Mouse (Mus musculus): Measurements from ENCODE around the gene Mrpl4. TPM values are rescaled to one million over a fixed set of nuclear protein-coding genes. Genes with fewer than 3 reads are reported as not detected.

Gene Mrpl4
- polyA plus RNA-seq, 1 experiment from 2014 or later: 139 TPM

DNA sequence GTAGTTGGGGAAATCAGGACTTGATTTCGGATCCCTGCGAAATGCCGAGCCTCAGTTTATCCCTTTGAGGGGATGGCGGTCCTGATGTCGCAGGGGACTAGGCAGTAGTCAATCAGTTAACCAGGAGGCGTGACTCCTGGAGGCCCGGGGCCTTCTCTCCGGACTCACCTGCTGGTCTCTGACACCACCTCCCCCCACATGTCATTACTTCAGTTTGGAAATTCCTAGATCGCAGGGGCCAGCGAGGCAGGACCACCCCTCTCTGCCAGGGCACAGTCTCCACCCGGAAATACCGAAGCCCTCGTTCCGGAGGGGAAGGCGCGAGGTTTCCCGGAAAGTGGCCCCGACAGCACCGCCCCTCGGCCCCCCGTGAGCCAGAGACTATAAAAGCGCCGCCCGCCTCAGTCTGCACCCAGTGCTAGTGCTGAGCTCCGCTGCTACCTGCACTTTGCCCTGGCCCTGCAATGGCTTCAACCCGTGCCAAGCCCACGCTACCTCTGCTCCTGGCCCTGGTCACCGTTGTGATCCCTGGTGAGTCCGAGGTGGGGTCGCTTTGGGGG, 13.1 kb downstream of the Mrpl4 start, which contains the start of gene Icam1:
Gene Icam1, plus strand, starts transcription at position 415 of the 560 bp plus-strand sequence.
- 1% methylated on average over 30 of the region's 30 CpGs for WGBS
- no peak within 1 kb of the TSS for H3K27ac ChIP-seq (replicated peaks; ENCODE audit: low read depth, low read length)
- H3K27me3 ChIP-seq (ENCODE audit: control insufficient read depth, insufficient read depth, low read length): peaks cover 30% of the 10 kb centered on the region

DNA sequence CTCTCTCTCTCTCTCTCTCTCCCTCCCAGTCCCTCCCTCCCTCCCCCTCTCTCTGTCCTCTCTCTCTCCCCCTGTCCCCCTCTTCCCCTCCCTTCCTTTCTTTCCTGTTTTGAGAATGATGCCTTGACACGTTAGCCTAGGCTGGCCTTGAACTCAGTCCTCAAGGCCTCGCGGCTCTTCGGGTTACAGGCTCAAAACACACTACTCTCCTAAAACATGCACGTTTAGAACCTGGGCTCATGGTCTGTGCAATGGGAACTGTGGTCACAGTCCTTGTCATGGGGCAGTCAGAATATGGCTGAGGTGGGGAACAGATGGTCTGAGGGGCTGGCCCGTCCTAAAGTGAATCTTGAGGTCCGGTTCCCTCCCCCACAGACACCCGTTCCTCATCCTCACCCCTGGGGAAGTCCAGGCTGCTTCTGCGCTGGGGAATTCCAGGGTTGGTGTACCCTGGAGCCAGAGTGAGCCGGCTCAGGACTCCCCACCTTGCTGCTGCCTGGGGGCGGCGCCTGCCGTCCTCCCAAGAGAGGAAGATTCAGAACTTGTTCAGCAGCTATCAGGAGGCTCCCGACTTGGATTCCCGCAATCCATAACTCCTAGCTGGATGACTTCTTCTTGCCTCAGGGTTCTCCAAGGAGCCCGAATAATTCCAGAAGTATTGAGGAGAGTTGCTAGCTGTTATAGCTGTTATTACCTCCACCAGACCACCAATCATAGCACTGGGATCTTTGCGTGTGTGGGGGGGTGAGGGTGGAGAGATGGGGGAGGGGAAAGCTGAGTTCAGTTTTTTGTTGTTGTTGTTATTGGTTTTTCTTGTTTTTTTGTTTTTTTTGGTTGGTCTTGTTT, 14.0 kb downstream of the Mrpl4 start:
- DNase-seq (ENCODE audit: low spot score): no peak
- H3K27me3 ChIP-seq (ENCODE audit: control insufficient read depth, insufficient read depth, low read length): peaks cover 30% of the 10 kb centered on the region
- peak overlapping the region; percentile 23; the same call in 1 of the 2 replicates for H3K4me3 ChIP-seq (ENCODE audit: low read depth, low read length)
- H3K4me1 ChIP-seq (ENCODE audit: control insufficient read depth, insufficient read depth, low read length): no peaks in the 10 kb centered on the region; the same call in none of the 2 replicates
- no peak overlapping the region for H3K27ac ChIP-seq (replicated peaks; ENCODE audit: low read depth, low read length)
- H3K4me2 ChIP-seq (ENCODE audit: low read depth, low read length): no peak overlapping the region; the same call in 1 of the 2 replicates
- WGBS: 4% methylated on average over 17 of the region's 17 CpGs
- ATAC-seq (replicated peaks; ENCODE audit: insufficient number of reproducible peaks, low FRiP score, low TSS enrichment, low read depth): no peak
- H3K9me3 ChIP-seq (replicated peaks; ENCODE audit: control insufficient read depth, low read length): no peaks in the 10 kb centered on the region
- no peak overlapping the region for H3K9ac ChIP-seq (replicated peaks; ENCODE audit: low read length)
- H3K36me3 ChIP-seq (replicated peaks; ENCODE audit: control insufficient read depth, insufficient read depth, low read depth, low read length): no peaks in the 10 kb centered on the region

More for the DNA sequence above, 13.1 kb downstream of the Mrpl4 start, which contains the start of gene Icam1:
- Histone ChIP-seq H3K4me2 (ENCODE audit: low read depth, low read length) (peak within 1 kb of the TSS; percentile 30), H3K9ac (replicated peaks; ENCODE audit: low read length) (no peak within 1 kb of the TSS), H3K9me3 (replicated peaks; ENCODE audit: control insufficient read depth, low read length) (no peaks in the 10 kb centered on the region), H3K36me3 (replicated peaks; ENCODE audit: control insufficient read depth, insufficient read depth, low read depth, low read length) (no peaks in the 10 kb centered on the region), H3K4me1 (ENCODE audit: control insufficient read depth, insufficient read depth, low read length) (no peaks in the 10 kb centered on the region; the same call in none of the 2 replicates), H3K4me3 (ENCODE audit: low read depth, low read length) (peak within 1 kb of the TSS; percentile 23)
- DNase-seq (ENCODE audit: low spot score): no peak
- ATAC-seq (replicated peaks; ENCODE audit: insufficient number of reproducible peaks, low FRiP score, low TSS enrichment, low read depth): no peak

DNA sequence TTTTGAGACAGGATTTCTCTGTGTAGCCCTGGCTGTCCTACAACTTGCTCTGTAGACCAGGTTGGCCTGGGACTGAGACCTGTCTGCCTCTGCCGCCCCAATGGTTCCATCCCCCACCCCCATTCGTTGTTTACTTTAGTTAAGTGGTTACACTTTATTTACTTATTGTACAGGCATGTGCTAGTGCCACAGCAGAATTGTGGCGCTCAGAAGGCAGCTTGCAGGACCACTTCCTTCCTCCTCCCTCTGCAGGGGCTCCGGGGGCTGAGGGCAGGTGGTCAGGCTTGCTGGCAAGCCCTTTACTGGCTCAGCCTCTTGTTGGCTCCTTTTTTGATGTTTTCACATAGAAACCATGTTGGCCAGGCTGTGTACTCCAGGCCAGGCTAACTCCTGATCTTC, 14.6 kb downstream of the Mrpl4 start:
- Histone ChIP-seq H3K9ac (replicated peaks; ENCODE audit: low read length) (no peak overlapping the region), H3K4me2 (ENCODE audit: low read depth, low read length) (no peak overlapping the region), H3K36me3 (replicated peaks; ENCODE audit: control insufficient read depth, insufficient read depth, low read depth, low read length) (no peaks in the 10 kb centered on the region), H3K4me3 (ENCODE audit: low read depth, low read length) (no peak overlapping the region), H3K4me1 (ENCODE audit: control insufficient read depth, insufficient read depth, low read length) (no peaks in the 10 kb centered on the region; the same call in none of the 2 replicates), H3K27me3 (ENCODE audit: control insufficient read depth, insufficient read depth, low read length) (peaks cover 30% of the 10 kb centered on the region), H3K27ac (replicated peaks; ENCODE audit: low read depth, low read length) (no peak overlapping the region), H3K9me3 (replicated peaks; ENCODE audit: control insufficient read depth, low read length) (no peaks in the 10 kb centered on the region)
- WGBS: 28% methylated on average over 4 of the region's 4 CpGs
- DNase-seq (ENCODE audit: low spot score) (no peak), ATAC-seq (replicated peaks; ENCODE audit: insufficient number of reproducible peaks, low FRiP score, low TSS enrichment, low read depth) (no peak)

DNA sequence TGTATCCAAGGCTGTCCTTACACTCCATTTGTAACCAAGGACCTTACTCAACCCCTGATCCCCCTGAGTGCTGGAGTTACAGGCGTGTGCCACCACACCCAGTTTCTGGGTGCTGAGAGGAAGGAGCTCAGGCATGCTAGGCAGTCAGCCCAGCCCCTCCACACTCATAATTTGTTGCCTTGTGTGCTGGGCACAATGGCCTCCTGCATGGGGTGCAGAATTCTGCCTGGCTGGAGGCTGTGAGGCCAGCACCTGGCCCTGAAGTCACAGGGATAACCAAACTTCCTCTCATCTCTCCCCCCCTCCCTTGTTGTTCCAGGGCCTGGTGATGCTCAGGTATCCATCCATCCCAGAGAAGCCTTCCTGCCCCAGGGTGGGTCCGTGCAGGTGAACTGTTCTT, 16.1 kb downstream of the Mrpl4 start:
- Histone ChIP-seq H3K9ac (replicated peaks; ENCODE audit: low read length) (no peak overlapping the region), H3K4me2 (ENCODE audit: low read depth, low read length) (no peak overlapping the region), H3K4me3 (ENCODE audit: low read depth, low read length) (no peak overlapping the region), H3K9me3 (replicated peaks; ENCODE audit: control insufficient read depth, low read length) (no peaks in the 10 kb centered on the region), H3K4me1 (ENCODE audit: control insufficient read depth, insufficient read depth, low read length) (no peaks in the 10 kb centered on the region; the same call in none of the 2 replicates), H3K27ac (replicated peaks; ENCODE audit: low read depth, low read length) (no peak overlapping the region), H3K27me3 (ENCODE audit: control insufficient read depth, insufficient read depth, low read length) (peaks cover 30% of the 10 kb centered on the region), H3K36me3 (replicated peaks; ENCODE audit: control insufficient read depth, insufficient read depth, low read depth, low read length) (no peaks in the 10 kb centered on the region)
- no peak for ATAC-seq (replicated peaks; ENCODE audit: insufficient number of reproducible peaks, low FRiP score, low TSS enrichment, low read depth)
- 81% methylated on average over 2 of the region's 2 CpGs for WGBS
- DNase-seq (ENCODE audit: low spot score): no peak

DNA sequence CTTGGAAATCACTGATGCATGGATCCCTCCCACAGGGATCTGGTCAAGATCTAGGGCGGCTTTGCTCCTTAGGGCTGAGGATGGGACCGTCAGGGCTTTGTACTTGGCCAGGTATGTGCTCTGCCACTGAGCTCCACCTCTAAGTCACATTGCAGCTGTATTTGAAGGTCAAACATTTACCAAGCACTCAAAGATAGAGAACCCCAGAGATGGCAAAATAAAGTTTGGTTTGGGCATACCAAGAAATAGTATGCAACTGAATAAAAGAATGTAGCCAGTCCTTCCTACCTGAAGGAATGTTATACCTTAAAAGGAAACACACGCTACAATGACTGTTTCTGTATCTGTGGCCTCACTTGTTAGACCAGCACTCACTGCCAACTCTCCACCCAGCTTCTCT, 18.8 kb downstream of the Mrpl4 start:
- DNase-seq (ENCODE audit: low spot score): no peak
- Histone ChIP-seq H3K4me3 (ENCODE audit: low read depth, low read length) (no peak overlapping the region), H3K4me2 (ENCODE audit: low read depth, low read length) (no peak overlapping the region), H3K27me3 (ENCODE audit: control insufficient read depth, insufficient read depth, low read length) (peaks cover 13% of the 10 kb centered on the region), H3K36me3 (replicated peaks; ENCODE audit: control insufficient read depth, insufficient read depth, low read depth, low read length) (no peaks in the 10 kb centered on the region), H3K9me3 (replicated peaks; ENCODE audit: control insufficient read depth, low read length) (no peaks in the 10 kb centered on the region), H3K4me1 (ENCODE audit: control insufficient read depth, insufficient read depth, low read length) (no peaks in the 10 kb centered on the region; the same call in 1 of the 2 replicates), H3K9ac (replicated peaks; ENCODE audit: low read length) (no peak overlapping the region), H3K27ac (replicated peaks; ENCODE audit: low read depth, low read length) (no peak overlapping the region)
- 67% methylated on average over 3 of the region's 3 CpGs for WGBS
- ATAC-seq (replicated peaks; ENCODE audit: insufficient number of reproducible peaks, low FRiP score, low TSS enrichment, low read depth): no peak

DNA sequence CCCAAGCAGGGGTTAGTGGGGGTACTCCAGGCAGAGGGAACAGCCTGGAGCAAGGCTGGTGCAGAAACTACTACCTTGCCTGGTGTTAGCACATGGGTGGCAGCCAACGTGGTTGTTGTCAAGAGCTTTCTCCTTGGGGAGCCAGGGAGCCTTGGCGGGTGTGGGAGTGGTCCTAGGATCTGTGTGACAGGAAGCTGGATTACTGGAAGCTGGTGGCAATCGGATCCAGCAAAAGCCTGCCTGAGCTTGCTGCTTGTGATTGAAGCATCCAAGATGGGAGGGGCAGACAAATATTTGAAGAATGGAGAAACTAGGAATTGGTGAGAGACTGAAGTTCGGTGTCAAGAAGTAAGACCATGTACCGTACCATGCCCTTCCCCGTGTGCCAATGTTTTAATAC, 19.8 kb downstream of the Mrpl4 start:
- no peak overlapping the region for H3K27ac ChIP-seq (replicated peaks; ENCODE audit: low read depth, low read length)
- no peaks in the 10 kb centered on the region for H3K36me3 ChIP-seq (replicated peaks; ENCODE audit: control insufficient read depth, insufficient read depth, low read depth, low read length)
- H3K4me3 ChIP-seq (ENCODE audit: low read depth, low read length): no peak overlapping the region
- H3K27me3 ChIP-seq (ENCODE audit: control insufficient read depth, insufficient read depth, low read length): peaks cover 5% of the 10 kb centered on the region
- no peaks in the 10 kb centered on the region for H3K9me3 ChIP-seq (replicated peaks; ENCODE audit: control insufficient read depth, low read length)
- H3K4me1 ChIP-seq (ENCODE audit: control insufficient read depth, insufficient read depth, low read length): no peaks in the 10 kb centered on the region; the same call in 1 of the 2 replicates
- no peak overlapping the region; the same call in 1 of the 2 replicates for H3K9ac ChIP-seq (replicated peaks; ENCODE audit: low read length)
- no peak overlapping the region for H3K4me2 ChIP-seq (ENCODE audit: low read depth, low read length)
- WGBS: 59% methylated on average over 6 of the region's 6 CpGs
- DNase-seq (ENCODE audit: low spot score) (no peak), ATAC-seq (replicated peaks; ENCODE audit: insufficient number of reproducible peaks, low FRiP score, low TSS enrichment, low read depth) (no peak)

DNA sequence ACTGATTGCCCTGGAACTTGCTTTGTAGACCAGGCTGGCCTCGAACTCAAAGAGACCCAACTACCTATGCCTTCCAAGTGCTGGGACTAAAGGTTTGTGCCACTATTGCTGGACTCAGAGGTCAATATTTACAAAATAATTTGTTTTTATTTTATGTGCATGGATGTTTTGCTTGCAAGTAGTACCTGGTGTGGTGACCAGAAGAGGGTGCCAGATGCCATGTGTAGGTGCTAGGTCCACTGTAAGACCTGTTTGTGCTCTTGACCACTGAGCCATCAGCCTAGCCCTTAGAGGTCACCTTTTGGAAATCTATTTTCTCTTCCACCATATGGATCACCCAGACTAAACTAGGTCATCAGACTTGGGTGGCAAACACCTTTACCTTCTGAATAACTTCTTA, 20.2 kb downstream of the Mrpl4 start:
- no peaks in the 10 kb centered on the region for H3K36me3 ChIP-seq (replicated peaks; ENCODE audit: control insufficient read depth, insufficient read depth, low read depth, low read length)
- ATAC-seq (replicated peaks; ENCODE audit: insufficient number of reproducible peaks, low FRiP score, low TSS enrichment, low read depth) (no peak), DNase-seq (ENCODE audit: low spot score) (no peak)
- H3K9me3 ChIP-seq (replicated peaks; ENCODE audit: control insufficient read depth, low read length): no peaks in the 10 kb centered on the region
- H3K9ac ChIP-seq (replicated peaks; ENCODE audit: low read length): no peak overlapping the region
- no peak overlapping the region for H3K4me3 ChIP-seq (ENCODE audit: low read depth, low read length)
- 85% methylated on average over 1 of the region's 1 CpGs for WGBS
- no peak overlapping the region for H3K27ac ChIP-seq (replicated peaks; ENCODE audit: low read depth, low read length)
- no peak overlapping the region for H3K4me2 ChIP-seq (ENCODE audit: low read depth, low read length)
- no peaks in the 10 kb centered on the region for H3K4me1 ChIP-seq (ENCODE audit: control insufficient read depth, insufficient read depth, low read length)
- H3K27me3 ChIP-seq (ENCODE audit: control insufficient read depth, insufficient read depth, low read length): peaks cover 3% of the 10 kb centered on the region; the same call in 1 of the 2 replicates
